Mouse (Mus musculus): ENCODE results near the gene Sec63. TPM values are rescaled to one million over a fixed set of nuclear protein-coding genes. Genes with fewer than 3 reads are reported as not detected.

Gene Sec63
- polyA plus RNA-seq, 1 experiment from 2014 or later: 29.9 TPM

GRCm38 (mm10) chr10:42855250-42855649, 94.0 kb downstream of the Sec63 start:
- no peak for ATAC-seq
- Histone ChIP-seq H3K4me3 (no peak overlapping the region), H3K9me3 (replicated peaks) (no peaks in the 10 kb centered on the region; the same call in 1 of the 2 replicates), H3K36me3 (ENCODE audit: poor library complexity, severe bottlenecking) (no peaks in the 10 kb centered on the region), H3K4me1 (peaks cover 24% of the 10 kb centered on the region), H3K27ac (no peak overlapping the region), H3K4me2 (no peak overlapping the region), H3K9ac (no peak overlapping the region), H3K27me3 (no peaks in the 10 kb centered on the region; the same call in 1 of the 2 replicates)
- 20% methylated on average over 5 of the region's 5 CpGs for WGBS

DNA sequence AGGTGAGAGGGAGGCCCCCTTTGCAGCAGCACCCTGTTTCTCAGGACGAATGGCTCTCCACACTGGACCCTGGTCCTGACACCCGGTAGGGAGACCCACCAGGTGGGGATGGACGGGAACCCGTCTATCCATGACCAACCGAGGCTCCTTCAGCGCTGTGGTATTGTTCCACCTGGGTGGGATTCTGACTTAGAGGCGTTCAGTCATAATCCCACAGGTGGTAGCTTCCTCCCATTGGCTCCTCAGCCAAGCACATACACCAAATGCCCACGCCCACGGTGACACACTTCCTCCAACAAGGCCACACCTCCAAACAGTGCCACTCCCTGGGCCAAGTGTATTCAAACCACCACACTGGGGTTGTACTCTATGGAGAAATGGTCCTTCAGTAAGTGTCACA, 95.3 kb downstream of the Sec63 start:
- peaks cover 33% of the 10 kb centered on the region for H3K4me1 ChIP-seq
- H3K9ac ChIP-seq: no peak overlapping the region
- ATAC-seq: no peak
- H3K36me3 ChIP-seq (ENCODE audit: poor library complexity, severe bottlenecking): no peaks in the 10 kb centered on the region
- no peak overlapping the region for H3K4me3 ChIP-seq
- H3K4me2 ChIP-seq: no peak overlapping the region
- H3K27ac ChIP-seq: no peak overlapping the region
- no peaks in the 10 kb centered on the region; the same call in 1 of the 2 replicates for H3K9me3 ChIP-seq (replicated peaks)
- peaks cover 4% of the 10 kb centered on the region for H3K27me3 ChIP-seq
- WGBS: 96% methylated on average over 9 of the region's 9 CpGs

DNA sequence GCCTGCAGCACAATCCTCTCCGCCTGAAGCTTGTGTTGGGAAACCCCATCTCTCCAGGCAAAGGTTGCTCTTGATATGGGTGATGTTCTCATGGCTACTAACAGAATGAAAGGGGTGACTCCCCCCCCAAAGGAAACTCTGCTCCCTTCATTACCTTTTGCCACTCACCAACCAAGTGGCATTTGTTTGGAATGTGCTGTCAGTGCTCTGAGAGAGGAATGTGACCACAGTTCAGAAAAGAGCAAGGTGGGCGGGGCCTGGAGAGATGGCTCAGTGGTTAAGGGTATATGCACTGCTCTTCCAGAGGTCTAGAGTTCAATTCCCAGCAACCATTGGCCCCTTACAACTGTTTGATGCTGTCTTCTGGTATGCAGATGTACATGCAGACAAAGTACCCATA, 95.7 kb downstream of the Sec63 start:
- Histone ChIP-seq H3K4me2 (no peak overlapping the region), H3K27me3 (peaks cover 9% of the 10 kb centered on the region), H3K9ac (no peak overlapping the region), H3K27ac (no peak overlapping the region), H3K4me1 (peaks cover 38% of the 10 kb centered on the region), H3K4me3 (no peak overlapping the region), H3K9me3 (replicated peaks) (no peaks in the 10 kb centered on the region; the same call in 1 of the 2 replicates), H3K36me3 (ENCODE audit: poor library complexity, severe bottlenecking) (no peaks in the 10 kb centered on the region)
- no peak for ATAC-seq
- WGBS: 92% methylated on average over 2 of the region's 2 CpGs

DNA sequence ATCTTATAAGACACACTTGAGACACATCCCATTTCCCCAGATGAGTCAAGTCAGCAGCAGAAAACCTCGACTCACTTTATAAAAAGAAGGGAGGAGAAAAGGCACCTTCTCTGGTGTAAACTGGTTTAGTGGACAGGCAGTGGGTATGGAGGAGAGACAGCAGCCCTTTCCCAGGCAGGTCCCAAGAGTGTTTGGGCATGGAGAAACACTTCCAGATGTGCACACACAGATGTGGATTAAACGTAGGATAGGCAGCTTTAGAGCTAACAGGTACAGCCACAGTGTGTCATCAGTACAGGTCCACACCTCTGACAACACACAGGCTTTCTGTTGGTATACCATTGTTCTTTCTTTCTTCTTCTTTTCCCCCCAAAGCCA, 98.5 kb downstream of the Sec63 start:
- Histone ChIP-seq H3K27me3 (peaks cover 17% of the 10 kb centered on the region), H3K27ac (peak overlapping the region; percentile 62), H3K9me3 (replicated peaks) (no peaks in the 10 kb centered on the region; the same call in 1 of the 2 replicates), H3K36me3 (ENCODE audit: poor library complexity, severe bottlenecking) (no peaks in the 10 kb centered on the region), H3K4me2 (peak overlapping the region; percentile 60), H3K4me3 (no peak overlapping the region), H3K9ac (no peak overlapping the region), H3K4me1 (peaks cover 63% of the 10 kb centered on the region)
- ATAC-seq: no peak
- 53% methylated on average over 2 of the region's 2 CpGs for WGBS

GRCm38 (mm10) chr10:42860159-42860911, 99.0 kb downstream of the Sec63 start, which contains the start of gene Scml4:
Gene Scml4 (plus strand): TSS chr10:42860370.
- H3K9me3 ChIP-seq (replicated peaks): no peaks in the 10 kb centered on the region; the same call in 1 of the 2 replicates
- peak within 1 kb of the TSS; percentile 60 for H3K4me2 ChIP-seq
- peaks cover 63% of the 10 kb centered on the region for H3K4me1 ChIP-seq
- H3K27me3 ChIP-seq: peaks cover 23% of the 10 kb centered on the region
- peak within 1 kb of the TSS; percentile 38 for H3K4me3 ChIP-seq
- H3K36me3 ChIP-seq (ENCODE audit: poor library complexity, severe bottlenecking): no peaks in the 10 kb centered on the region
- H3K9ac ChIP-seq: peak within 1 kb of the TSS; percentile 58
- peak within 1 kb of the TSS; percentile 62 for H3K27ac ChIP-seq
- ATAC-seq: peak; percentile 85
- WGBS: 18% methylated on average over 17 of the region's 17 CpGs

DNA sequence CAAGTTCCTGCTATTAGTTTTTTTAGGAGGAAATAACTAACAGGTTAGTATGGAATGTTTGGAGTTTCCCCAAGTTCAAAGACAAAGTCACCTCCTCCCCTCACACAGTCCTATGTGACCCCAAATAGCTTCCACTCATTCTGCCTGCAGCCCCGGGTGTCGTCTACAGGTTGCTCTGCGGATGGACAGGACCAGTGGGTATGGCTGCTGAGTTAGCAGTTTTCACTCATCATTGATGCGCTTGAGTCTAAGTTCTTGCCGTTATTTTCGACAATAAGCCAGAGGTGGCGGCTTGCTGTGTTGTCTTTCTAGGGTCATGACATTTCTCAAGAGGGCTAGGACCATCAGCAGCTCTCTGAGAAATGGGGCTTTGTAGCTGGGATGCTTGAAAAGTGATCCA, 100.2 kb downstream of the Sec63 start:
- peak overlapping the region; percentile 30; the same call in 1 of the 2 replicates for H3K4me2 ChIP-seq
- H3K36me3 ChIP-seq (ENCODE audit: poor library complexity, severe bottlenecking): no peaks in the 10 kb centered on the region
- peaks cover 63% of the 10 kb centered on the region for H3K4me1 ChIP-seq
- WGBS: 76% methylated on average over 7 of the region's 7 CpGs
- peaks cover 34% of the 10 kb centered on the region for H3K27me3 ChIP-seq
- ATAC-seq: no peak
- H3K27ac ChIP-seq: no peak overlapping the region
- no peaks in the 10 kb centered on the region; the same call in 1 of the 2 replicates for H3K9me3 ChIP-seq (replicated peaks)
- H3K9ac ChIP-seq: no peak overlapping the region
- H3K4me3 ChIP-seq: no peak overlapping the region

DNA sequence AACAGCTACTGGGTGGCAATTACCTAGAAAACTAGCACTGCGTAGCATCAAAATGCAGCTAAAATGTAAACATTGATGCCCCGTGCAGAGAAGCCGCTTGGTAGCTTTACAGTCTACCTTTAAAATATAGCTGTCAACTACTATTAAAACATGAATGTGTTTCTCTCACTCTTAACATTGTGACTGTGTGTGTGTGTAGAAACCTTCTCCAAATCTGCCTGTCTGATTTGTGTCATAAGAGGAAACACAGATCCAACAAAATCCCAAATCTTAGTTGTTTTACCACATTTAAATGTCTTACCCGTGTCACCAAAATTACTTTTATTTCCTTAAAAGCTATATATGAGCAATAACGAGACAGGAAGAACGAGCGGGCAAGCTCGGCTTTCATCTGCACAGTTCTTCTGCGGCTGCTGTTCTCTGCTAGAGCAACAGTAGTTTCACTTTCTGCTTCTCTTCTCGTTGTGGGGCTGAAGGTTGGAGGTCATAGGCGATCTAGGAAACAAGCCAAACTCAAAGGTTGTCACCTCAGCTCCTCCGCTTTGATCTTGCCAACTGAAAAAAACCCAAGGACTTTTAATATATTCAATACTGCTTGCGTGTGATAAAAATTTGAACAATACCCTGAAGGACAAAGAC, 100.9 kb downstream of the Sec63 start:
- Histone ChIP-seq H3K4me1 (peaks cover 68% of the 10 kb centered on the region), H3K27ac (no peak overlapping the region), H3K4me2 (peak overlapping the region; percentile 30), H3K9me3 (replicated peaks) (no peaks in the 10 kb centered on the region), H3K4me3 (no peak overlapping the region), H3K36me3 (ENCODE audit: poor library complexity, severe bottlenecking) (no peaks in the 10 kb centered on the region), H3K9ac (no peak overlapping the region; the same call in 1 of the 2 replicates), H3K27me3 (peaks cover 34% of the 10 kb centered on the region)
- ATAC-seq: no peak
- WGBS: 64% methylated on average over 13 of the region's 13 CpGs

GRCm38 (mm10) chr10:42862806-42863205, 101.5 kb downstream of the Sec63 start:
- ATAC-seq: no peak
- H3K36me3 ChIP-seq (ENCODE audit: poor library complexity, severe bottlenecking): no peaks in the 10 kb centered on the region
- no peak overlapping the region for H3K27ac ChIP-seq
- H3K4me1 ChIP-seq: peaks cover 70% of the 10 kb centered on the region
- H3K27me3 ChIP-seq: peaks cover 37% of the 10 kb centered on the region
- H3K4me2 ChIP-seq: peak overlapping the region; percentile 57; the same call in 1 of the 2 replicates
- no peak overlapping the region for H3K4me3 ChIP-seq
- no peak overlapping the region for H3K9ac ChIP-seq
- 83% methylated on average over 4 of the region's 4 CpGs for WGBS
- H3K9me3 ChIP-seq (replicated peaks): no peaks in the 10 kb centered on the region

GRCm38 (mm10) chr10:42863621-42864391, 102.5 kb downstream of the Sec63 start:
- Histone ChIP-seq H3K27ac (no peak overlapping the region; the same call in 1 of the 2 replicates), H3K36me3 (ENCODE audit: poor library complexity, severe bottlenecking) (no peaks in the 10 kb centered on the region), H3K27me3 (peaks cover 40% of the 10 kb centered on the region), H3K9me3 (replicated peaks) (no peaks in the 10 kb centered on the region), H3K4me2 (peak overlapping the region; percentile 57), H3K4me3 (peak overlapping the region; percentile 19), H3K9ac (peak overlapping the region; percentile 43), H3K4me1 (peaks cover 70% of the 10 kb centered on the region)
- 0 out of 2 replicates have a peak, but pooled peaks have one; percentile 8 for ATAC-seq
- WGBS: 34% methylated on average over 31 of the region's 31 CpGs

DNA sequence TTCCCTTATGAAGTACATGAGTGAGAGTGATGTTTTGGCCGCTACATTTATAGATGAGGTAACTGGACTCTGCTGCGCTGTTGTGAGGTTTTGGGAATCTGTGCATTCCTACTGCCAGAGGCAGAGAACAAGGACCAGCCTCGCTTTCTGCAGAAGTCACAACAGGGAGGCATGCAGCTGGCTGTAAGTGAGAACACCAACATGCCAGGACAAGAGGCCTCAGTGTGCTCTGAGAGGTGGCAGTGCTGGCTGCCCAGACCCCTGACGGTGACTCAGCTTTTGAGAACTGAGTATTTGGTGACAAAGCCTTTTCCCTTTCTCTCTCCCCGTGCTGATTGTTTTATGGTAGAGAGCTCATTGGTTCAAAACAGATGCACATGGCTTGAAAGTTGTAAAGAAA, 103.4 kb downstream of the Sec63 start:
- WGBS: 33% methylated on average over 5 of the region's 5 CpGs
- no peaks in the 10 kb centered on the region for H3K9me3 ChIP-seq (replicated peaks)
- H3K4me3 ChIP-seq: no peak overlapping the region
- 0 out of 2 replicates have a peak overlapping the region, but pooled peaks have one; percentile 43 for H3K9ac ChIP-seq
- no peak for ATAC-seq
- peaks cover 65% of the 10 kb centered on the region for H3K4me1 ChIP-seq
- peak overlapping the region; percentile 57 for H3K4me2 ChIP-seq
- H3K27ac ChIP-seq: peak overlapping the region; percentile 51
- no peaks in the 10 kb centered on the region for H3K36me3 ChIP-seq (ENCODE audit: poor library complexity, severe bottlenecking)
- peaks cover 45% of the 10 kb centered on the region for H3K27me3 ChIP-seq

GRCm38 (mm10) chr10:42868416-42868815, 107.1 kb downstream of the Sec63 start:
- Histone ChIP-seq H3K9ac (no peak overlapping the region), H3K4me3 (no peak overlapping the region), H3K36me3 (ENCODE audit: poor library complexity, severe bottlenecking) (no peaks in the 10 kb centered on the region), H3K27ac (no peak overlapping the region), H3K27me3 (peaks cover 32% of the 10 kb centered on the region), H3K4me1 (peaks cover 56% of the 10 kb centered on the region), H3K4me2 (no peak overlapping the region), H3K9me3 (replicated peaks) (no peaks in the 10 kb centered on the region)
- ATAC-seq: no peak
- 91% methylated on average over 9 of the region's 9 CpGs for WGBS

GRCm38 (mm10) chr10:42869467-42869866, 108.2 kb downstream of the Sec63 start:
- Histone ChIP-seq H3K27ac (no peak overlapping the region), H3K4me2 (no peak overlapping the region), H3K4me1 (peaks cover 47% of the 10 kb centered on the region), H3K36me3 (ENCODE audit: poor library complexity, severe bottlenecking) (no peaks in the 10 kb centered on the region), H3K9ac (no peak overlapping the region), H3K4me3 (no peak overlapping the region), H3K9me3 (replicated peaks) (no peaks in the 10 kb centered on the region), H3K27me3 (peaks cover 31% of the 10 kb centered on the region)
- 81% methylated on average over 6 of the region's 6 CpGs for WGBS
- no peak for ATAC-seq

Data from forebrain, embryonic 13.5 days (tissue).